Mouse (Mus musculus): ENCODE measurements around the gene Herc4. TPM values are rescaled to one million over a fixed set of nuclear protein-coding genes. Genes with fewer than 3 reads are reported as not detected.

The Herc4 gene
- polyA plus RNA-seq, 1 experiment from 2014 or later, result 27.7 TPM

DNA sequence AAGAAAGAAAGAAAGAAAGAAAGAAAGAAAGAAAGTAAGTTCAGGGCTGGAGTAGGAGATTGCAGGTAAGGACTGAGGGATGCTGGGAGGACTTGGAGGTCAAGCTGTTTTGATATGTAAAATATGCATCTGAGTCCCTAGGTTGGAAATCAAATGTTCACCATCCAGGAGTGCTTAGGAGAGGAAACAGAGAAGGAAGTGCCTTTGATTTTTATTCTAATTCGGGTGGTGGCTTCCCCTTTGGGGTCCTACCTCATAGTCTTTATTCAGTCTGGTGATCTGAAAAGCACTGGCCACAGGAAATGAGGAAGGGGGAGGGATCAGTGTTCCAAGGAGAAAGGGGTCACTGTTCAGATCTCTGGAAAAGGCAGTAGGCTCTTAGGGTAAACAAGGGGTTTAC lies 116.9 kb downstream of the Herc4 start:
- H3K4me3 ChIP-seq (ENCODE audit: low read length), result no peak overlapping the region
- no peak overlapping the region for H3K27ac ChIP-seq (ENCODE audit: low read length)
- ATAC-seq, result no peak
- no peaks in the 10 kb centered on the region for H3K9me3 ChIP-seq (ENCODE audit: control insufficient read depth, low read length)
- H3K9ac ChIP-seq (ENCODE audit: low read depth, low read length), result no peak overlapping the region
- no peaks in the 10 kb centered on the region for H3K36me3 ChIP-seq (ENCODE audit: control insufficient read depth, insufficient read depth, low read length)
- 68% methylated on average over 1 of the region's 1 CpGs for WGBS
- H3K27me3 ChIP-seq (replicated peaks; ENCODE audit: control insufficient read depth, insufficient read depth, low read length), result no peaks in the 10 kb centered on the region
- H3K4me1 ChIP-seq (ENCODE audit: control insufficient read depth, insufficient read depth, low read length), result no peaks in the 10 kb centered on the region
- H3K4me2 ChIP-seq (ENCODE audit: low read depth, low read length), result no peak overlapping the region

DNA sequence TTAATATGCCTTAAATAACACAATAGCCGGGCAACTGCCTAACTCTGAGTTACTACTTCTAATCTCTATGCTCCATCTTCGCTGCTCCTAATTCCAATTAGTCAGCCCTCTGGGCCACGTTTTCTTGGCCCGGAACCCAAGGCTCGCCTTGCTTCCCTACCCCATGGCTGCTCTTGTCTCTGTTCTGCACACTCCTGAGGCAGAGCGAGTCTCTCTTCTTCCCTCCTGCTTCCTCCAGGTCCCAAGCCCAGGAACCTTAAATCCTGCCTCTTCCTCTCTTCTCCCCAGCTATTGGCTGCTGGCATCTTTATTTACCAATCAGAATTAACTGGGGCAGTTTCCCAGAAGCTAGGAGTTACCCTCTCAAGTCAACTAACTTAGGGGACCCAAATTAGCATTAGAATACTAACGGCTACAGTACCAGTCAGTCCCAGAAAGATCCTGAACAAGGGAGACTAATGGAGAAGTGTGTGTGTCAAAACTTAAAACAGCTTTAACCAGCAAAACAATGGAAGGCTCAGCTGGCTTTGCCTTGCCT lies 122.4 kb downstream of the Herc4 start:
- Histone ChIP-seq H3K27me3 (replicated peaks; ENCODE audit: control insufficient read depth, insufficient read depth, low read length) (no peaks in the 10 kb centered on the region), H3K9me3 (ENCODE audit: control insufficient read depth, low read length) (no peaks in the 10 kb centered on the region), H3K9ac (ENCODE audit: low read depth, low read length) (no peak overlapping the region), H3K4me3 (ENCODE audit: low read length) (no peak overlapping the region), H3K27ac (ENCODE audit: low read length) (no peak overlapping the region), H3K36me3 (ENCODE audit: control insufficient read depth, insufficient read depth, low read length) (no peaks in the 10 kb centered on the region), H3K4me1 (ENCODE audit: control insufficient read depth, insufficient read depth, low read length) (no peaks in the 10 kb centered on the region), H3K4me2 (ENCODE audit: low read depth, low read length) (no peak overlapping the region)
- ATAC-seq, result no peak
- 57% methylated on average over 7 of the region's 7 CpGs for WGBS

DNA sequence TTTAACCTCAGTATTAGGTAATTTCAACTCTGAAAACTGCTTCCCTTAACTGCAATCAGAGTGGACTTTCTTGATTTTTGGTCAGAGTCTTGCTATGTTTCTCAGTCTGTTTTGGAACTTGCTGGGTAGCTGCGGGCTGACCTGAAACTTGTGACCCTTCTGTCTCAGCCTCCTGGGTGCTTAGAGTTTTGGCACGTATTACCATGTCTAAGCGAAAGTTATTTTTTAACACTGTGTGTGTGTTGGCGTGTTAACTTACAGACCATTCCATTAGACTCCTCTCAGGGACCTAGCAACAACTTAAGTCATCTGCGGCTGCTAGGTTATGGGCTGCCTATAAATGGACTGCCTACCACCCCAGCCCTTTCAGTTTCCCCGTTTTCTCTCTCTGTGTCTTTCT lies 123.8 kb downstream of the Herc4 start:
- ATAC-seq, result no peak
- Histone ChIP-seq H3K4me2 (ENCODE audit: low read depth, low read length) (no peak overlapping the region), H3K9ac (ENCODE audit: low read depth, low read length) (no peak overlapping the region), H3K4me1 (ENCODE audit: control insufficient read depth, insufficient read depth, low read length) (no peaks in the 10 kb centered on the region), H3K4me3 (ENCODE audit: low read length) (no peak overlapping the region), H3K27me3 (replicated peaks; ENCODE audit: control insufficient read depth, insufficient read depth, low read length) (no peaks in the 10 kb centered on the region), H3K27ac (ENCODE audit: low read length) (no peak overlapping the region), H3K9me3 (ENCODE audit: control insufficient read depth, low read length) (no peaks in the 10 kb centered on the region), H3K36me3 (ENCODE audit: control insufficient read depth, insufficient read depth, low read length) (no peaks in the 10 kb centered on the region)
- WGBS, result 76% methylated on average over 6 of the region's 6 CpGs

Other genes starting within 250 kb of the Herc4 start
- 61.7 and 65.7 TPM in 2 replicates for gene Hnrnph3, start 219.6 kb upstream of the Herc4 start, polyA plus RNA-seq (2015; fragmentation: Nextera tagmentation; extraction: Ambion mirVana)
- 10.6 and 12.5 TPM in 2 replicates for gene Pbld2, start 219.5 kb upstream of the Herc4 start, polyA plus RNA-seq (2015; fragmentation: Nextera tagmentation; extraction: Ambion mirVana)
- 4.0 and 4.7 TPM in 2 replicates for gene Pbld1, start 183.6 kb upstream of the Herc4 start, polyA plus RNA-seq (2015; fragmentation: Nextera tagmentation; extraction: Ambion mirVana)
- gene Atoh7, start 144.2 kb upstream of the Herc4 start, polyA plus RNA-seq (2015; fragmentation: Nextera tagmentation; extraction: Ambion mirVana), result not detected in 2 replicates
- gene Mypn, start 39.9 kb upstream of the Herc4 start, polyA plus RNA-seq (2015; fragmentation: Nextera tagmentation; extraction: Ambion mirVana), result not detected in 2 replicates
- 2.2 and 3.3 TPM in 2 replicates for gene Sirt1, start 137.9 kb downstream of the Herc4 start, polyA plus RNA-seq (2015; fragmentation: Nextera tagmentation; extraction: Ambion mirVana)
- gene Dnajc12, start 138.6 kb downstream of the Herc4 start, polyA plus RNA-seq (2015; fragmentation: Nextera tagmentation; extraction: Ambion mirVana), result 6.8 TPM in 2 replicates
- not detected in 2 replicates for gene Gm7075, start 178.0 kb downstream of the Herc4 start, polyA plus RNA-seq (2015; fragmentation: Nextera tagmentation; extraction: Ambion mirVana)
- gene Ctnna3, start 186.3 kb downstream of the Herc4 start, polyA plus RNA-seq (2015; fragmentation: Nextera tagmentation; extraction: Ambion mirVana), result 0.77 and 0.89 TPM in 2 replicates

Data from intestine, embryonic 16.5 days (tissue).